Mouse (Mus musculus) intestine, embryonic 16.5 days (tissue): ENCODE measurements at regions not wholly inside any gene's neighbourhood (a gene's known extent, or its start where the extent isn't known, plus 50 kb on each side); places are given as distances from the start of the nearest gene placed in this dataset.

ENCODE experiments used
- ATAC-seq: fragments of 200-750 bp; cut with Nextera tagmentation; 2 replicates; pipeline ENCODE4 v1.8.0; 2017; ENCODE audit warnings: moderate TSS enrichment, moderate library complexity
- H3K27ac ChIP-seq: fragments of 300-500 bp; sonication (generic); 2 replicates; pipeline ENCODE4 v1.5.1; 2014; ENCODE audit warnings: mild to moderate bottlenecking, low read length
- H3K27me3 ChIP-seq: fragments of 300-500 bp; sonication (generic); replicated peaks from 2 replicates; pipeline ENCODE4 v1.6.1; 2014; ENCODE audit warnings: low read length, control low read depth, mixed read lengths; ENCODE audit not compliant: control insufficient read depth, insufficient read depth
- H3K36me3 ChIP-seq: fragments of 300-500 bp; sonication (generic); 2 replicates; pipeline ENCODE4 v1.6.1; 2014; ENCODE audit warnings: low read length, control low read depth; ENCODE audit not compliant: control insufficient read depth, insufficient read depth
- H3K4me1 ChIP-seq: fragments of 300-500 bp; sonication (generic); 2 replicates; pipeline ENCODE4 v1.6.1; 2014; ENCODE audit warnings: low read length, control low read depth, mixed read lengths; ENCODE audit not compliant: control insufficient read depth, insufficient read depth
- H3K4me2 ChIP-seq: fragments of 300-500 bp; sonication (generic); 2 replicates; pipeline ENCODE4 v1.6.1; 2014; ENCODE audit warnings: low read depth, low read length, control low read depth
- H3K4me3 ChIP-seq: fragments of 300-500 bp; sonication (generic); 2 replicates; pipeline ENCODE4 v1.5.1; 2014; ENCODE audit warnings: mild to moderate bottlenecking, low read length
- H3K9ac ChIP-seq: fragments of 300-500 bp; sonication (generic); 2 replicates; pipeline ENCODE4 v1.6.1; 2014; ENCODE audit warnings: low read depth, low read length
- H3K9me3 ChIP-seq: fragments of 300-500 bp; sonication (generic); 2 replicates; pipeline ENCODE4 v1.6.1; 2016; ENCODE audit warnings: low read length, control low read depth; ENCODE audit not compliant: control insufficient read depth
- WGBS: fragments of 180-500 bp; shearing (Covaris S2); extraction: QIAGEN DNeasy Blood & Tissue Kit; methylation state at CpG from one replicate; pipeline ENCODE4 v1.1.7; 2014; 5-methylcytosine and 5-hydroxymethylcytosine counted together

- Histone ChIP-seq H3K27me3 (no peaks in the 10 kb centered on the region), H3K4me2 (no peak overlapping the region), H3K27ac (no peak overlapping the region), H3K36me3 (no peaks in the 10 kb centered on the region), H3K4me3 (no peak overlapping the region), H3K9ac (no peak overlapping the region), H3K9me3 (no peaks in the 10 kb centered on the region), H3K4me1 (no peaks in the 10 kb centered on the region)
- WGBS: 82% methylated on average over 4 of the region's 4 CpGs
- ATAC-seq: no peak
Measured at GRCm38 (mm10) chr5:106102255-106102654, 225.9 kb downstream of the Zfp326 start.

- Histone ChIP-seq H3K4me2 (no peak overlapping the region), H3K4me3 (no peak overlapping the region), H3K27me3 (no peaks in the 10 kb centered on the region), H3K36me3 (no peaks in the 10 kb centered on the region), H3K4me1 (no peaks in the 10 kb centered on the region), H3K27ac (no peak overlapping the region), H3K9ac (no peak overlapping the region), H3K9me3 (no peaks in the 10 kb centered on the region)
- WGBS: 67% methylated on average over 7 of the region's 8 CpGs
- ATAC-seq: no peak
Measured at GRCm38 (mm10) chr5:106098887-106099286, 222.5 kb downstream of the Zfp326 start.

DNA sequence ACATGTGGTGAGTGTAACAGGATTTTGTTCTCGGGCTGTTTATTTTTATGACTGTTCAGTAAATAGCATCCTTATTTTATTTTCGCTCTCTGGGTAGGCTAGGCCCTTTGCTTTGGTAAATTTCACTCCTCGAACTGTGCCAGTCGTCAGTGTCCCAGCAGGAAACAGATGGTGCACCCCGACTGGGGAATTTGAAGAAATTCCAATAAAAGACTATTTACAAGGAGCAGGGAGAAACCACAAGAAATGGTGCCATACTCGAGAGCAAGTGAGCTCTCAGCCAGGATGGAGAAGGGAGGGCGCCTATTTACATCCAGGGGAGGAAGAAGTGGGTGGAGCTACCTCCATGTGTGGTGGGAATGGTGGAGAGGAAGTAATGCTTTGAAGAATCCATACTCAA is 213.0 kb downstream of the Zfp326 start:
- Histone ChIP-seq H3K9me3 (0 out of 2 replicates have a peak, but pooled peaks cover 2% of the 10 kb centered on the region), H3K9ac (no peak overlapping the region), H3K36me3 (no peaks in the 10 kb centered on the region), H3K27me3 (no peaks in the 10 kb centered on the region), H3K27ac (no peak overlapping the region), H3K4me3 (no peak overlapping the region), H3K4me2 (no peak overlapping the region), H3K4me1 (no peaks in the 10 kb centered on the region)
- 74% methylated on average over 7 of the region's 7 CpGs for WGBS
- no peak for ATAC-seq

- Histone ChIP-seq H3K27me3 (no peaks in the 10 kb centered on the region), H3K4me3 (no peak overlapping the region), H3K36me3 (no peaks in the 10 kb centered on the region), H3K4me1 (no peaks in the 10 kb centered on the region), H3K9me3 (0 out of 2 replicates have a peak, but pooled peaks cover 2% of the 10 kb centered on the region), H3K9ac (no peak overlapping the region), H3K4me2 (no peak overlapping the region), H3K27ac (no peak overlapping the region)
- 88% methylated on average over 5 of the region's 5 CpGs for WGBS
- no peak for ATAC-seq
Measured at GRCm38 (mm10) chr5:106088478-106089185, 212.3 kb downstream of the Zfp326 start.

DNA sequence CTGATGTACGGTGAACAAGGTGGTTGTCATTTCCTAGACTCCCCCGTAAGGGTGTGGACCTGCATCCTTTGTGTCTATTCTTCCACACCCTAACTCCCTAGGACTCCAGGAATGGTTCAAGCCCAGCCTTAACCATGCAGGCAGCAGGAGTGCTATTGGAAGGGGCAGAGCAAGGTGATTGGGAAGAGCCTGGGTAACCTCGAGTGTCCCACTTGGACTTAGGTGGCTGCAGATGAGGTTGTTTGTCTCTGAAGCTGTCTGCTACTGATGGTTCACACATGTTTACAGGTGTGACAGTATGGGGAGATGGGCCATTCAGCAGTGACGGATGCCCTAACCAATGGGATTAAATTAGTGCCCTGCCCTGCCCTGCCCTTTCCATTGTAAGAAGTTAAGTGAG is 207.4 kb downstream of the Zfp326 start:
- Histone ChIP-seq H3K4me1 (no peaks in the 10 kb centered on the region), H3K9me3 (0 out of 2 replicates have a peak, but pooled peaks cover 2% of the 10 kb centered on the region), H3K4me2 (no peak overlapping the region), H3K4me3 (no peak overlapping the region), H3K9ac (no peak overlapping the region), H3K36me3 (no peaks in the 10 kb centered on the region), H3K27ac (no peak overlapping the region), H3K27me3 (no peaks in the 10 kb centered on the region)
- WGBS: 80% methylated on average over 4 of the region's 4 CpGs
- ATAC-seq: no peak

- 47% methylated on average over 7 of the region's 7 CpGs for WGBS
- H3K9ac ChIP-seq: no peak overlapping the region
- no peak overlapping the region for H3K4me3 ChIP-seq
- no peak overlapping the region for H3K4me2 ChIP-seq
- no peak for ATAC-seq
- H3K27me3 ChIP-seq: no peaks in the 10 kb centered on the region
- H3K4me1 ChIP-seq: no peaks in the 10 kb centered on the region
- H3K27ac ChIP-seq: no peak overlapping the region
- 0 out of 2 replicates have a peak, but pooled peaks cover 2% of the 10 kb centered on the region for H3K9me3 ChIP-seq
- no peaks in the 10 kb centered on the region for H3K36me3 ChIP-seq
Measured at GRCm38 (mm10) chr5:106082891-106083290, 206.5 kb downstream of the Zfp326 start.

GRCm38 (mm10) chr5:106067124-106067551 is 190.8 kb downstream of the Zfp326 start:
- Histone ChIP-seq H3K27ac (no peak overlapping the region), H3K9me3 (no peaks in the 10 kb centered on the region), H3K9ac (no peak overlapping the region), H3K27me3 (no peaks in the 10 kb centered on the region), H3K4me1 (no peaks in the 10 kb centered on the region), H3K4me3 (no peak overlapping the region), H3K36me3 (no peaks in the 10 kb centered on the region), H3K4me2 (no peak overlapping the region)
- 81% methylated on average over 9 of the region's 9 CpGs for whole genome bisulfite sequencing
- ATAC-seq: no peak

DNA sequence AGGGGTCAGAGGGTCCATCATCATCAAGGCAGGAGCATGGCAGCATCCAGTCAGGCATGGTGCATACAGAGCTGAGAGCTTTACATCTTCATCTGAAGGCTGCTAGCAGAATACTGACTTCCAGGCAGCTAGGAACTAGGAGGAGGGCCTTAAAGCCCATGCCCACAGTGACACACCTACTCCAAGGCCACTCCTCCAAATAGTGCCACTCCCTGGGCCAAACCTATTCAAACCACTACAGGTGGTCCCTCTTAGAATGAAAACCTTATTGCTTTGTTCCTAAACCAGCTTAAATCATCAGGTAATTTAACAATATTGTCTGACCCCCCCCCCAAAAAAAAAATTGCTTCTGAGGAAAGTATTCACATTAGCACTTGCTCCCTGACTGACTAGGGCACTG is 190.3 kb downstream of the Zfp326 start:
- ATAC-seq: no peak

GRCm38 (mm10) chr5:106064366-106064765 is 188.0 kb downstream of the Zfp326 start:
- 83% methylated on average over 7 of the region's 7 CpGs for WGBS
- H3K27me3 ChIP-seq: no peaks in the 10 kb centered on the region

More for the DNA sequence above, 190.3 kb downstream of the Zfp326 start:
- Histone ChIP-seq H3K4me1 (no peaks in the 10 kb centered on the region), H3K4me2 (no peak overlapping the region), H3K36me3 (no peaks in the 10 kb centered on the region), H3K27ac (no peak overlapping the region), H3K27me3 (no peaks in the 10 kb centered on the region), H3K4me3 (no peak overlapping the region), H3K9ac (no peak overlapping the region), H3K9me3 (no peaks in the 10 kb centered on the region)

GRCm38 (mm10) chr5:106062926-106063325 is 186.6 kb downstream of the Zfp326 start:
- 90% methylated on average over 6 of the region's 6 CpGs for WGBS
- ATAC-seq: no peak

More at GRCm38 (mm10) chr5:106064366-106064765, 188.0 kb downstream of the Zfp326 start:
- no peak overlapping the region for H3K9ac ChIP-seq
- H3K4me1 ChIP-seq: no peaks in the 10 kb centered on the region
- no peak overlapping the region for H3K4me3 ChIP-seq
- no peak overlapping the region for H3K4me2 ChIP-seq
- H3K27ac ChIP-seq: no peak overlapping the region
- no peaks in the 10 kb centered on the region for H3K36me3 ChIP-seq
- ATAC-seq: no peak
- no peaks in the 10 kb centered on the region for H3K9me3 ChIP-seq

More at GRCm38 (mm10) chr5:106062926-106063325, 186.6 kb downstream of the Zfp326 start:
- Histone ChIP-seq H3K4me2 (no peak overlapping the region), H3K27me3 (no peaks in the 10 kb centered on the region), H3K4me3 (no peak overlapping the region), H3K4me1 (no peaks in the 10 kb centered on the region), H3K9ac (no peak overlapping the region), H3K9me3 (no peaks in the 10 kb centered on the region), H3K36me3 (no peaks in the 10 kb centered on the region), H3K27ac (no peak overlapping the region)
